Mouse (Mus musculus) neural tube, embryonic 15.5 days (tissue): Measurements from ENCODE around the gene Gm20820. TPM values are rescaled to one million over a fixed set of nuclear protein-coding genes. Genes with fewer than 3 reads are reported as not detected.
"Not testable (repeated sequence)": the region's sequence is repeated elsewhere in the genome, so short reads cannot be mapped to it uniquely, and the experiment has no call there.

Experiments
- ATAC-seq: fragments of 200-750 bp; cut with Nextera tagmentation; 2 replicates; pipeline ENCODE4 v1.8.0; 2017; ENCODE audit warnings: mild to moderate bottlenecking, moderate TSS enrichment, moderate library complexity; ENCODE audit not compliant: low FRiP score
- H3K27ac ChIP-seq: fragments of 300-500 bp; sonication (generic); replicated peaks from 2 replicates; pipeline ENCODE4 v1.5.1; 2015; ENCODE audit warnings: mild to moderate bottlenecking, inconsistent platforms
- H3K27me3 ChIP-seq: fragments of 300-500 bp; sonication (generic); replicated peaks from 2 replicates; pipeline ENCODE4 v1.6.1; 2015; ENCODE audit warnings: inconsistent platforms
- H3K36me3 ChIP-seq: fragments of 300-500 bp; sonication (generic); 2 replicates; pipeline ENCODE4 v1.6.1; 2015; ENCODE audit warnings: inconsistent platforms
- H3K4me1 ChIP-seq: fragments of 300-500 bp; sonication (generic); 2 replicates; pipeline ENCODE4 v1.6.1; 2015; ENCODE audit warnings: inconsistent platforms
- H3K4me2 ChIP-seq: fragments of 300-500 bp; sonication (generic); 2 replicates; pipeline ENCODE4 v1.6.1; 2015; ENCODE audit warnings: inconsistent platforms, mild to moderate bottlenecking, moderate library complexity
- H3K4me3 ChIP-seq: fragments of 300-500 bp; sonication (generic); replicated peaks from 2 replicates; pipeline ENCODE4 v1.5.1; 2015; ENCODE audit warnings: mild to moderate bottlenecking, inconsistent platforms
- H3K9ac ChIP-seq: fragments of 300-500 bp; sonication (generic); replicated peaks from 2 replicates; pipeline ENCODE4 v1.6.1; 2015; ENCODE audit warnings: mild to moderate bottlenecking, inconsistent platforms
- H3K9me3 ChIP-seq: fragments of 300-500 bp; sonication (generic); replicated peaks from 2 replicates; pipeline ENCODE4 v1.6.1; 2016; ENCODE audit warnings: inconsistent platforms
- WGBS: fragments of 180-500 bp; shearing (Covaris S2); methylation state at CpG from one replicate; pipeline ENCODE4 v1.1.7; 2015; ENCODE audit warnings: mixed read lengths; 5-methylcytosine and 5-hydroxymethylcytosine counted together
- polyA plus RNA-seq: library from polyadenylated mRNA; unstranded; fragments of >200 nt; fragmentation: Nextera tagmentation; extraction: Ambion mirVana; gene quantifications from 2 replicates; pipeline ENCODE4 v1.2.1, GENCODE M21; 2015

The Gm20820 gene
- polyA plus RNA-seq: not detected in 2 replicates

GRCm38 (mm10) chrY:86061472-86061871, at the start of gene Gm20820:
Gene Gm20820 (plus strand): TSS chrY:86061772.
- H3K4me1 ChIP-seq, H3K36me3 ChIP-seq, H3K9ac ChIP-seq, ATAC-seq, H3K4me2 ChIP-seq, H3K9me3 ChIP-seq, H3K27ac ChIP-seq, H3K27me3 ChIP-seq, H3K4me3 ChIP-seq: not testable (repeated sequence)
- WGBS: no CpG with 5 or more reads among the region's 6 CpGs
